Mouse (Mus musculus) megakaryocyte progenitor cell, adult 5-6 weeks (primary cell): ENCODE measurements around the gene Ctnnbl1. TPM values are rescaled to one million over a fixed set of nuclear protein-coding genes. Genes with fewer than 3 reads are reported as not detected.

ENCODE experiments used
- ATAC-seq: replicated peaks from 2 replicates; pipeline ENCODE4 v1.8.0; 2016; ENCODE audit warnings: mild to moderate bottlenecking, moderate TSS enrichment, inconsistent platforms; ENCODE audit not compliant: poor library complexity
- total RNA-seq, 2 experiments: library from RNA; stranded (forward) in 1 of 2; stranded (reverse) in 1 of 2; fragments of 157-497, 149-512 nt in 1 of 2; fragments of 200-1000 nt in 1 of 2; gene quantifications; 2 replicates each; pipeline versions ENCODE4 v1.2.3 to v1.2.4; 2015 to 2017

Gene Ctnnbl1
- total RNA-seq, 2 experiments from 2014 or later, result 22.5 to 44.0 TPM

DNA sequence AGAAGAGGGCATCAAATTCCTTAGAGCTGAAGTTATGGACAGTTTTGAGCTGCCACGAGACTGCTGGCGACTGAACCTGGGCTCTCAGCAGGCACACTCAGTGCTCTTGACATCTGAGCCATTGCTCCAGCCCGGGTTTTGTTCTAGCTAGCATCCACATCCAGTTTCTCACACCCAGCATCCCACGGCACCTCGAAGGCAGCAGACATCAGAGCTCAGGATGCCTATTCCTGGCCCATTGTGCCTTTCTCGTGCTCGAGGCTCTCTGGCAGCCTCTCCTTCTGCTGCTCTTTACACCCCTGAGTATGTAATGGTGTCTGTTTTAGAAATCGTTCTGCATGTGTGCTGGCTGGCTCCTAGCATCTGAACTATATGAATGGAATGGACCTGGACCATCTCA is 13.3 kb downstream of the Ctnnbl1 start:
- no peak for ATAC-seq

- no peak for ATAC-seq
These were observed 13.9 kb downstream of the Ctnnbl1 start for GRCm38 (mm10) chr2:157750926-157751588.

- ATAC-seq, result no peak
These were observed 14.6 kb downstream of the Ctnnbl1 start for GRCm38 (mm10) chr2:157751589-157752373.

- ATAC-seq, result peak; percentile 29; the same call in 1 of the 2 replicates
These were observed 15.2 kb downstream of the Ctnnbl1 start for GRCm38 (mm10) chr2:157752374-157752743.

DNA sequence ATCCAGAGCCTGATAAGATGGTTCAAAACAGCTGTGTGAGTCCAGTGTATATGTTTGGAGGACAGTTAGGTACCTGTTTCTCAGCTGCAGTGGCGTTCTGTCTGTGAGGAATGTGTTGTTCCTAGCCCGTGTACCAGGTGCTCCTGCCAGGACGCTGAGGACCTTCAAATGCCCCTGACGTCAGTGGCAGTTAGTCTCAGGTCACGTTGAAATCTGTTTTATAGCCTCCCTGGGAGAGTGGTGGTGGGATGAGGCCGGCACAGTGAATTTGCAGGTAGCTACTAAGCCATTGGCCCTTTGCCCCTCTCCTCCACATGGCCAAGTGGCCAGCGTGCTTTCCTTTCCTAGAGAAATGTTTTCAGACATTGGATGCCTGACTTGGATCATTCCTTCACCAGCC is 18.6 kb downstream of the Ctnnbl1 start:
- ATAC-seq, result no peak

- ATAC-seq, result no peak
These were observed 19.0 kb downstream of the Ctnnbl1 start for GRCm38 (mm10) chr2:157756193-157756592.

DNA sequence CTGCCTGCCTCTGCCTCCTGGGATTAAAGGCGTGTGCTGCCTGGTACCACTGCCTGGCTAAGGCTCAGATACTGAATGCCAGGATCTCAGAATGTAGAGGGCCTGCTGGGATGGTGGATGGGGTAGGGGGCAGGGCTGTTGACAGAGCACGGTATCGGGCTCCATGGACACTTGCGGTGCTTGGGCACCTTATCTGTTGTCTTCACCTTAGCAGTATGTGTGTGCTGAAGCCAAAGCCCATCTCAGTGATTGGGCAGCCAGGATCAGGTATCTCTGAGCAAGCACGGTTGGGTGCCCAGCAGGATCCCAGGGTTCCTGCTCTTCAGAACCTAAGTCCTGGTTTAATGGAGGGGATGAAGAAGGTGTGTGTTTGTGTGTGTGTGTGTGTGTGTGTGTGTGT is 21.2 kb downstream of the Ctnnbl1 start:
- peak; percentile 96 for ATAC-seq

GRCm38 (mm10) chr2:157759717-157760116 is 22.5 kb downstream of the Ctnnbl1 start:
- ATAC-seq, result no peak

- ATAC-seq, result no peak
These were observed 25.7 kb downstream of the Ctnnbl1 start for GRCm38 (mm10) chr2:157762903-157763302.

GRCm38 (mm10) chr2:157766591-157766990 is 29.4 kb downstream of the Ctnnbl1 start:
- no peak for ATAC-seq

DNA sequence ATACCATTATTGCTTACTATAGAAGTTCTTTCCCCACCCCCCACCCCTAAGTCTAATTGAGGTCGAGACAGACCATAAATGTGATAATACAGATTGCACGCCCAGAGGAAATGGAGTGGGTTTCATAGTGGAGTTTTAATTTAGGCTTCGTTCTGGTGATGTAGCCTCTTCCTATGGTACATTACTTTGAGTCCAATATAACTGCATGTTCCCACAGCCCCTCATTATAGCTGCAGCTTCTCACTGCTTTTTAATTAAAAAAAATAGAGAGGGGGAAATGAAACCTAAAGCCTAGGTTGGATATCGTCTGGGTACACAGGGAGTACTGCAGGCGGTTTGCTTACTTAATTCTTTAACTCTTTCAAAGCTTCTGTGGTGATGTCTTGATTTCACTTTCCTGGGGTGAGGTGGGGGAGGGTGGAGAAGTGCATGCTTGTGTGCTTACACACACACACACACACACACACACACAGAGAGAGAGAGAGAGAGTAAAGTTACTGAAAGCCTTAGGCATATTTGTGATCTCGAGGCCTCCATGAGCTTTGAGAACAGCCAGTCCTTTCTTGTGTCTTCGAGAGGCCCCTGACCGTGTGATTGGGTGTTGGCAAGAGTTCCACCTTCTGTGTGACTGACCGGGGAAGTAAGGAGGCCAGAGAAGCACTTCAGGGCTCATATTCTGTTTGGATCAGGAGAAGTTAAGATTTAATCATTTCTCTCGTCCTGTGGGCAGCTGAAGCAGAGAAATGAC is 31.7 kb downstream of the Ctnnbl1 start:
- ATAC-seq, result peak; percentile 66

GRCm38 (mm10) chr2:157770761-157771160 is 33.6 kb downstream of the Ctnnbl1 start:
- ATAC-seq, result no peak

GRCm38 (mm10) chr2:157773661-157774060 is 36.5 kb downstream of the Ctnnbl1 start:
- ATAC-seq, result no peak

DNA sequence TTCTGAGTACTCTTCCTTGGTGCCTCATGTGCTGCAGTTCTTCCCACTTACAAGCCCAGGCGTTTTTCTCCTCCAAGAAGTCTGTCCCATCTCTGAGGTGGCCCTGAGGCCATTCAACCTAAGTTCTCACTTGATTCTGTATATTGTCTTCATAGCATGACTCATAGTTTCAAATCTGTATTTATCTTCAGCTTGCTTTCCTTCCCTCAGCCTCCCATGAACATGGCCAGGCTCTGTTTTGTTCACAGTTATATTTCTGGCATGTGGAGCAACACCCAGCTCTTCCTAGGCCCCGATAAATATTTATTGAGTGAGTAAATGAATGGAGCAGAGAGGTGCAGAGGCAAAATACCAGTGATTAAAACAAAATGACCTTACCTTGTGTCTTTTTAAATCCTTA is 38.8 kb downstream of the Ctnnbl1 start:
- no peak for ATAC-seq

DNA sequence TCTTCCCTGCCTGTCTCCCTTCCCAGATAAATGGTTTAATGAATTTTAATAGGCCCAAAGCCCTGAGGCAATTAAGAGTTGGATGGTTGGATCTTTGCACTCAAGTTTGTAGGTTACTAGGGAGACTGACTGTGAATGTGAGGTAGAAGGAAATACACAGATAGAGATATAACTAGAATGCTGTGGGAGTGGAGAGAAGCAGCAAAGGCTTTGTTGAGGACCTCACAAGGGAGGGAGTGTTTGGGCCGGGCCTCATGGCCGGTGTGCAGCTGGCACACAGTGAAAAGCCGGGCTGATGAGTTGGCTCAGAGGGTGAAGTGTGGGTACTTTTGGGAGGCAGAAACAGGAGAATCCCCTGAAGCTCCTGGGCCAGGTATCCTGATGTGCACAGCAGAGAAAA is 43.8 kb downstream of the Ctnnbl1 start:
- ATAC-seq, result no peak

GRCm38 (mm10) chr2:157783152-157783551 is 46.0 kb downstream of the Ctnnbl1 start:
- ATAC-seq, result no peak

GRCm38 (mm10) chr2:157784238-157784637 is 47.0 kb downstream of the Ctnnbl1 start:
- no peak for ATAC-seq

DNA sequence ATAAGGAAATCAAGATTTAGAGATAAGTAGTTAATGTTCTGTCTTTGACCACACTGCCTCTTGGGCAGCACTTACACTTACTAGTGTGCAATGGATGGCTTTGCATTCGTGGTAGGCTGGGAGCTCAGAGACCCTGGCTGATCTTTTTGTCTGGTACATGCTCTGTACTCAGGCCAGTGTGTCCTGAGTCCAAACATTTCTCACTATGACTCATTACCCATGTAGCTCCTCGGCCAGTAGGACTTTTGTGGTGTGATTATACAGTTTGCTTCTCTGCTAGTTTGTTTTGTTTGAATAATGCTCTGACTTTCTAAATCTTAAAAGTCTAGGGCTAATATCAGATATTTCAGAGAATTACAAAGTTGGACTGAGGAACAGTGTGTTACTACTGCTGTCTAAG is 47.4 kb downstream of the Ctnnbl1 start:
- ATAC-seq, result no peak

DNA sequence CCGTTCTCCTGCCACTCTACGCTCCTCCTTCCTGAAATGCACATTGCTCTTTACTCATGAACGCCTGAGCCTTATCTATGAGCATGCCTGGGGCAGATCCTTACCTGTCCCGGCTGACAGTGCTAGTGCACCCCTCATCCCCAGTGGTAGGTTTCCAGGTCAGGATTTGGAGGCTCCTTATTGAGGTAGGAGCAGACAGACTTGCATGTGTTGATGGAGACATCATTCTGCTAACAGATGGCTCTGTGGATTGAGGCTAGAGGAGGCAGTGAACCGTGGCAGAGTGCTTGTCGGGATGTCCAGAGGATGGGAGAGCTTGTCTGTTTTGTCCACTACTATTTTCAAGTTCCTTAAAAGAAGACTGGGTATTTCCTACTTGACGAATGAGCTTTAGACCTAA is 52.0 kb downstream of the Ctnnbl1 start:
- ATAC-seq, result no peak

GRCm38 (mm10) chr2:157790836-157791495 is 53.8 kb downstream of the Ctnnbl1 start:
- ATAC-seq, result no peak

DNA sequence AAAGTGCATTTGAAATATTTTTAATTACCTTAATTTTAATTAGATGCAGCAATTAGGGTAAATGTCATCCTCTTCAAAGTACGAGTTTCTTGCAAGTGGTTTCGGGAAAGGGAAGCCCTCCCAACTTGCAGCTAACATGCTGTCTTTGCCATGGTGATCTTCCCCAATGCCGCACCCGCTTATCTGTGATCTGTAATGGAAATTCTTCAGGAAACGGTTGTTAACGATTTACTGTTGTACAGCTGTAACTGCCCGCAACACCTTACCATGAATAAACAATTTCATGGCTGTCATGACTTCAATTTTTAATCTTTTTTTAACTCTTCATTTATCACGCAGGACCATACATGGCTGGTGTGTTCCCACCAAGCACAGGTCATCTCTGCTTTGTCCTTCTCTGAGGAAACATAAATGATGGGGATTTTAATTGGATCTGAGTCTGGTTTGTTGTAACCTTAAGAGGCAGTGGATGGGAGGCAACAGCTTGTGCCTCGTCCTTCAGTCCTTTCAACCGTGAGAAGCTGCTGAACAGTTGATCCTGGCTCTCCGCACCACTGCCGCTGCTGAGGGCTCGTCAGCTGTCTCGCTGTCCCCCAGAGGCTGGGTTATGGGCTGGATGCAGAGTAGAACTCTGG is 54.4 kb downstream of the Ctnnbl1 start:
- no peak for ATAC-seq
